In genomic region chr5:29468351-29469065, GRCm38 (mm10) we compare ENCODE assay signal across 10 mouse cellular contexts. TPM values are rescaled to one million over a fixed set of nuclear protein-coding genes. Genes with fewer than 3 reads are reported as not detected.
DNase-seq lines count a peak whose midpoint lies in the region; ATAC-seq and TF ChIP-seq lines count a peak whose summit lies in the region.
"Had no signal": no experiment of that assay in that cellular context is flagged by ENCODE, and none has a peak within 500 bp of the region (broad histone marks: within the 10 kb centered on the region; RNA-seq: fewer than 3 reads in every experiment).

No protein-coding gene starts in this region.

- intact Hi-C loops in heart, postnatal 36 days (cut with DNase I), result no loop called here

- no peak for TF ChIP-seq CTCF in E14TG2a.4 (conservative IDR thresholded peaks at IDR 0.05; ENCODE audit: low read length)

- H3K9ac ChIP-seq in heart, embryonic 11.5 days (ENCODE audit: low read depth, low read length), result no peak overlapping the region
- no peak overlapping the region for H3K9ac ChIP-seq in forebrain, embryonic 15.5 days (replicated peaks)
- H3K9ac ChIP-seq in liver, embryonic 16.5 days (ENCODE audit: low read depth, low read length), result no peak overlapping the region

- H3K9me3 ChIP-seq in heart, embryonic 11.5 days (replicated peaks; ENCODE audit: control insufficient read depth, low read length), result no peaks in the 10 kb centered on the region
- no peaks in the 10 kb centered on the region for H3K9me3 ChIP-seq in E14TG2a.4 (ENCODE audit: low read length)
- no peaks in the 10 kb centered on the region for H3K9me3 ChIP-seq in forebrain, embryonic 15.5 days
- no peaks in the 10 kb centered on the region for H3K9me3 ChIP-seq in liver, embryonic 16.5 days (replicated peaks; ENCODE audit: control insufficient read depth, low read length)

- H3K4me3 ChIP-seq in heart, embryonic 11.5 days (ENCODE audit: low read depth, low read length), result peak overlapping the region; percentile 56
- H3K4me3 ChIP-seq in E14TG2a.4 (replicated peaks; ENCODE audit: low read length), result peak overlapping the region; percentile 81
- peak overlapping the region; percentile 37 for H3K4me3 ChIP-seq in forebrain, embryonic 15.5 days
- H3K4me3 ChIP-seq in liver, embryonic 16.5 days (ENCODE audit: low read depth, low read length), result peak overlapping the region; percentile 52

- H3K4me2 ChIP-seq in heart, embryonic 11.5 days, result peak overlapping the region; percentile 91
- H3K4me2 ChIP-seq in forebrain, embryonic 15.5 days (replicated peaks), result peak overlapping the region; percentile 52
- peak overlapping the region; percentile 57 for H3K4me2 ChIP-seq in liver, embryonic 16.5 days (ENCODE audit: low read depth, low read length)

- 3% methylated on average over 17 of the region's 17 CpGs for WGBS in heart, embryonic 11.5 days (ENCODE audit: insufficient replicate concordance)
- WGBS in forebrain, embryonic 15.5 days, result 1% methylated on average over 17 of the region's 17 CpGs
- under 1% methylated on average over 17 of the region's 17 CpGs for WGBS in liver, embryonic 16.5 days (ENCODE audit: insufficient replicate concordance)

- H3K27ac ChIP-seq in heart, embryonic 11.5 days (ENCODE audit: low read depth, low read length), result no peak overlapping the region
- no peak overlapping the region for H3K27ac ChIP-seq in forebrain, embryonic 15.5 days (replicated peaks)
- H3K27ac ChIP-seq in liver, embryonic 16.5 days (ENCODE audit: low read length), result no peak overlapping the region

- H3K4me1 ChIP-seq in heart, embryonic 11.5 days (ENCODE audit: control insufficient read depth, insufficient read depth, low read length), result peaks cover 9% of the 10 kb centered on the region; the same call in 1 of the 2 replicates
- peaks cover 38% of the 10 kb centered on the region for H3K4me1 ChIP-seq in E14TG2a.4 (replicated peaks; ENCODE audit: low read depth, low read length)
- H3K4me1 ChIP-seq in forebrain, embryonic 15.5 days, result peaks cover 10% of the 10 kb centered on the region
- H3K4me1 ChIP-seq in liver, embryonic 16.5 days (ENCODE audit: control insufficient read depth, low read depth, low read length), result peaks cover 3% of the 10 kb centered on the region; the same call in 1 of the 2 replicates

- no peak for DNase-seq in heart, postnatal 36 days
- no peak for DNase-seq in frontal cortex, adult 2 months (ENCODE audit: extremely low spot score in 1 of 2, low spot score in 1 of 2)
- DNase-seq in spleen, postnatal 14 days (ENCODE audit: low spot score in 2 of 2), result no peak
- DNase-seq: B cell, adult 2 months; cerebellum, adult 9-10 months had no signal

- H3K27me3 ChIP-seq in heart, embryonic 11.5 days (ENCODE audit: control insufficient read depth, insufficient read depth, low read length), result peaks cover 77% of the 10 kb centered on the region
- peaks cover 79% of the 10 kb centered on the region for H3K27me3 ChIP-seq in E14TG2a.4 (ENCODE audit: insufficient read depth, low read length)
- H3K27me3 ChIP-seq in forebrain, embryonic 15.5 days, result peaks cover 74% of the 10 kb centered on the region
- H3K27me3 ChIP-seq in liver, embryonic 16.5 days (ENCODE audit: control insufficient read depth, insufficient read depth, low read depth, low read length), result peaks cover 73% of the 10 kb centered on the region

- H3K36me3 ChIP-seq in heart, embryonic 11.5 days (ENCODE audit: control insufficient read depth, insufficient read depth, low read length), result no peaks in the 10 kb centered on the region
- H3K36me3 ChIP-seq in E14TG2a.4 (ENCODE audit: insufficient read depth, low read length), result no peaks in the 10 kb centered on the region
- H3K36me3 ChIP-seq in forebrain, embryonic 15.5 days, result no peaks in the 10 kb centered on the region
- no peaks in the 10 kb centered on the region for H3K36me3 ChIP-seq in liver, embryonic 16.5 days (ENCODE audit: control insufficient read depth, insufficient read depth)

- ATAC-seq in heart, embryonic 11.5 days (replicated peaks; ENCODE audit: insufficient number of reproducible peaks, low FRiP score, low TSS enrichment), result no peak
- no peak for ATAC-seq in forebrain, embryonic 15.5 days (replicated peaks)
- no peak for ATAC-seq in liver, embryonic 16.5 days (ENCODE audit: low read depth)
- ATAC-seq in megakaryocyte-erythroid progenitor cell, adult 5-6 weeks (replicated peaks; ENCODE audit: low FRiP score, low TSS enrichment, poor library complexity, severe bottlenecking), result no peak

RNA-seq across cellular contexts. Expression of gene Mnx1, which starts 9.8 kb away (rescaled TPM):
- polyA plus RNA-seq in heart, embryonic 11.5 days (2014; fragmentation: Nextera tagmentation; extraction: Ambion mirVana), result not detected in 2 replicates
- not detected for total RNA-seq in heart, postnatal 36 days (2021)
- not detected in 2 replicates for polyA plus RNA-seq in forebrain, embryonic 15.5 days (2015; fragmentation: Nextera tagmentation; extraction: Ambion mirVana)
- not detected in 2 replicates for polyA plus RNA-seq in liver, embryonic 16.5 days (2015; fragmentation: Nextera tagmentation; extraction: Ambion mirVana)
- total RNA-seq in megakaryocyte-erythroid progenitor cell, adult 5-6 weeks (2014; fragmentation: Nextera tagmentation), result not detected in 2 replicates
- total RNA-seq in megakaryocyte-erythroid progenitor cell, adult 5-6 weeks (2017), result not detected in 2 replicates
- polyA plus RNA-seq in frontal cortex, adult 2 months (2012; rRNA removed), result not detected in 2 replicates

RNA-seq across cellular contexts. Expression of gene Nom1, which starts 34.0 kb away (rescaled TPM):
- 14.9 and 18.1 TPM in 2 replicates for polyA plus RNA-seq in heart, embryonic 11.5 days (2014; fragmentation: Nextera tagmentation; extraction: Ambion mirVana)
- 10 to 100 TPM; 12.9 to 13.3 TPM for total RNA-seq in heart, postnatal 36 days (2021)
- polyA plus RNA-seq in forebrain, embryonic 15.5 days (2015; fragmentation: Nextera tagmentation; extraction: Ambion mirVana), result 20.5 and 20.6 TPM in 2 replicates
- 12.6 and 14.2 TPM in 2 replicates for polyA plus RNA-seq in liver, embryonic 16.5 days (2015; fragmentation: Nextera tagmentation; extraction: Ambion mirVana)
- total RNA-seq in megakaryocyte-erythroid progenitor cell, adult 5-6 weeks (2014; fragmentation: Nextera tagmentation), result 17.5 and 19.8 TPM in 2 replicates
- 23.2 and 38.0 TPM in 2 replicates for total RNA-seq in megakaryocyte-erythroid progenitor cell, adult 5-6 weeks (2017)
- 19.4 and 20.6 TPM in 2 replicates for polyA plus RNA-seq in frontal cortex, adult 2 months (2012; rRNA removed)
